Mouse (Mus musculus) Patski (cell line): ENCODE measurements around the gene Pbld2. TPM values are rescaled to one million over a fixed set of nuclear protein-coding genes. Genes with fewer than 3 reads are reported as not detected.

Source experiments
- ATAC-seq: fragments of 100-300 bp; one replicate; pipeline ENCODE4 v1.8.0; 2021
- CTCF ChIA-PET: fragments of 350-600 bp; sonication (Branson Sonifier 250); formaldehyde crosslinking; loops from one replicate; lab custom pipeline; 2022; ENCODE audit warnings: inconsistent platforms; lab: Charles Lee
- POLR2A ChIA-PET: fragments of 350-600 bp; sonication (Branson Sonifier 250); formaldehyde crosslinking; loops from one replicate; lab custom pipeline; 2022; ENCODE audit warnings: antibody characterized with exemption, inconsistent platforms; lab: Charles Lee
- DNase-seq: peaks from one replicate; pipeline ENCODE4 v3.0.0-alpha.2; 2011; ENCODE audit warnings: low read depth, low spot score
- H3K27me3 ChIP-seq: fragments of 371-371 bp; one replicate; pipeline ENCODE4 v1.5.1; 2021
- CTCF ChIP-seq: fragments of 100-300 bp; IDR thresholded peaks from one replicate; pipeline ENCODE4 v1.5.1; 2021
- in situ Hi-C: fragments of 300-500 bp; cut with MboI; formaldehyde crosslinking; loops from 3 replicates; pipeline ENCODE4 v1.11.1; 2018; ENCODE audit warnings: low pct_unique_long_range_greater_than_20kb, mixed read lengths
- polyA plus RNA-seq: library from polyadenylated mRNA; unstranded; gene quantifications from one replicate; pipeline ENCODE4 v1.2.3, GENCODE M21; 2021

Gene Pbld2
- polyA plus RNA-seq, 1 experiment from 2014 or later: 3.8 TPM

DNA sequence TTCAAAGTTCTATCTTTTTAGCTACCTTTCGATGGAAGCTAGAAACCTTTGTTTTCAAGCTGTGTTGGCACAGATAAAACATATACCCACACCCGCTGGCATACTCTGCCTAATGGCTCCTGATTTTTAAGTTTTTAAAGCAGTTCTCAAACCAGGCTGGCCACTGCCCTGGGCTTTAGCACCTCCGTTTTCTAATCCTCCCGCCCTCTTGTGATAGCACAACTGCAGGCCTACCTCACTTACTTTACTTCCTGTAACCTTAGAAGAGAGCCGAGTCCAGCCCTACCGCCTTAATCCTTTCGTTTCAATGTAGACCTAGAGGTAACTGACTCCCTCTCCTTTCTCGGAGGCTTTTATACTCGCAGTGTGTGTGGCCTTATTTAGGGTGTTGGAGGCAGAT is 20.9 kb upstream of the Pbld2 start:
- ATAC-seq (no peak), DNase-seq (no peak)
- POLR2A ChIA-PET: no interaction called here
- CTCF ChIA-PET: no interaction called here
- H3K27me3 ChIP-seq: no peaks in the 10 kb centered on the region
- no peak for TF ChIP-seq CTCF
- in situ Hi-C loops: no loop called here

DNA sequence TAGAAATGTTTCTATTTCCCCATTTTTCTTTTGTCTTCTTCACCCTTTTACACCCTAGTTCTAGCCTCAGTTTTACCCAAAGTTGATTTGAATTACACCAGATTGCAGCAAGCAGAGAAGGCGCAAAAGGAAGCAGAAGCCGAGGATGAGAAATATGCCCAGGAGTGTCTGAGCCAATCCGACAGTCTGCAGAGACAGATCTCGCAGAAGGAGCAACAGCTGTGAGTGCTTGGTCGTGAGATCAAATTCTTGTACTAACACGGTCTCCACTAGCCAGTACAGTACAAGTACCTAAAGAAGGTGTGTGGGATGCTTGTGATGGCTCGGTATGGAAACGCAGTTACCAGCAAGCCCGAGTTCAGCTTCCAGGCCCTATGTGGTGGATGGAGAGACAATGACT is 19.6 kb upstream of the Pbld2 start:
- POLR2A ChIA-PET: interaction anchor here (0.7 kb wide), 1 partner anchor 12 kb away, joined by 3 read pairs; no protein-coding TSS in a partner anchor
- ATAC-seq (no peak), DNase-seq (no peak)
- in situ Hi-C loops: no loop called here
- TF ChIP-seq CTCF: no peak
- H3K27me3 ChIP-seq: no peaks in the 10 kb centered on the region
- CTCF ChIA-PET: no interaction called here

DNA sequence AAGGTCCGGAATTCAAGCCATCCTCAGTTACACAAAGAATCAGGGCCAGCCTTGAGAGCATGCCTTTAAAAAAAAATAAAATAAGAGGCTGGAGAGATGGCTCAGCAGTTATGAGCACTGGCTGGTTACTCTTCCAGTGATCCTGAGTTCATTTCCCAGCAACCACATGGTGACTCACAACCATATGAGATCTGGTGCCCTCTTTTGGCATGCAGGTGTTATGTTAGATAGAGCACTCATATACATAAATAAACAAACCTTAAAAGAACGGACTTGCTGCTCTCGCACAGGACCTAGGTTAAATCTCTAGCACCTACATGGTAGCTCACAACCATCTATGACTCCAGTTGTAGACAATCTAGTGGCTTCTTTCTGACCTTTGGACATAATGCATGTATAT is 15.9 kb upstream of the Pbld2 start:
- POLR2A ChIA-PET: no interaction called here
- DNase-seq (no peak), ATAC-seq (no peak)
- no peaks in the 10 kb centered on the region for H3K27me3 ChIP-seq
- in situ Hi-C loops: no loop called here
- peak; percentile 52 for TF ChIP-seq CTCF
- CTCF ChIA-PET: interaction anchor here (0.9 to 2.4 kb wide), 4 partner anchors 10 to 28 kb away, joined by 3 to 5 read pairs (median 4); partner anchors contain the start of gene Rufy2

DNA sequence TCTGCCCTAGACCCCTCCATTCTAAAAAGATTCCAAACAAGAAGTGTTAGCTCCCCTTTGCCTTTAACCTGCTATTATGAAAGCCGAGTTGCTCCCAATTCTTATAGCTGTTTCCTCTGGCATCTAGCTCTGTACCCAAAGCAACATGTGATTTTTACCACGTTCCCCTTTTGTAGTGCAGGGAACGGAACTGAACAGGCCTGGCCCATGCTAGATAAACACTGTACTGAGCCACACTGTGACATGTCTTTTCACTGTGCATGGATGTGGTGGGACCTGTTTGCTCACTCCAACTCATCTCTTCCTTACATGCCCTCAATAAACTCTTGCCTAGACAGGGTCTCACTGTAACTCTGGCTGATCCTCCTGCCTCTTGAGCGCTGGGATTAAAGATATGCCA is 13.8 kb upstream of the Pbld2 start:
- POLR2A ChIA-PET: interaction anchor here (1.7 kb wide), 1 partner anchor 10 kb away, joined by 3 read pairs; no protein-coding TSS in a partner anchor

DNA sequence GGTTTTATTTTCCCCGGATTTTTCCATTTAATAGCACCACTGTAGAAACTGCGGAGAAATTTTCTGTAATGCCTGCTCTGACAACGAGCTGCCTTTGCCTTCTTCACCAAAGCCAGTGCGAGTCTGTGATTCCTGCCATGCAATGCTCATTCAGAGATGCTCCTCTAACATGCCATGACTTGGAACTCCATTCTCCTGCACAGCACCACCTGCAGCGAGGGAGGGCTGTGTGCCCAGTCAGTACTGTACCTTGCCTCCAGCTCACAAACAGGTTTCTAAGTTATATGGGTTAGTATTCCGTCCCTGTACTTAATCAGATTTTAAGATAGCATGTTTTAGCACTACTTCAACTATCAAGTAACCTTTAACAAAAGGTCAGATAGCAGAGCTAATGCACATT is 12.6 kb upstream of the Pbld2 start:
- POLR2A ChIA-PET: interaction anchor here (1.6 to 1.7 kb wide), 3 partner anchors 10 to 31 kb away, joined by 3 to 4 read pairs (median 3); no protein-coding TSS in a partner anchor
- CTCF ChIA-PET: interaction anchor here (0.9 to 1.2 kb wide), 2 partner anchors 17 to 52 kb away, joined by 3 to 4 read pairs; no protein-coding TSS in a partner anchor
- no peaks in the 10 kb centered on the region for H3K27me3 ChIP-seq
- ATAC-seq: no peak
- in situ Hi-C loops: no loop called here
- DNase-seq: no peak
- TF ChIP-seq CTCF: no peak

More for the DNA sequence above, 13.8 kb upstream of the Pbld2 start:
- ATAC-seq (no peak), DNase-seq (no peak)
- CTCF ChIA-PET: interaction anchor here (1.1 kb wide), 1 partner anchor 23 kb away, joined by 4 read pairs; no protein-coding TSS in a partner anchor
- no peak for TF ChIP-seq CTCF
- H3K27me3 ChIP-seq: no peaks in the 10 kb centered on the region
- in situ Hi-C loops: no loop called here

DNA sequence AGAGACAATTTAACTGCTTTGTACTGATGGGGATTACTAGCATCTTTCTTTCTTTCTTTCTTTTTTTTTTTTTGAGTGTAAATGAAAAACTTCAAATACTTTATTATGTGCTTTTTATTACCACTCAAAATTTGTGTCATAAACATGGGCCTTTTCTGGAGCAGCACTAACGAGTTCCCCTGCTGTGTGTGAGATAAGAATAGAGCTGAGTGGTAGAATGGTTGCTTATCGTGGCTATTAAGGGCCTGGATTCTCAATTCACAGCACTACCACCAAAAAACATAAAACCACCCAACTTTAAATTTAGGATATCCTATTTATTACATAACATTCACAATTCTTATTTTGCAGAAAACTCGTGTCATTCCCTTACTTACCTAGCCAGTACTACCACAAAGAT is 10.6 kb upstream of the Pbld2 start:
- TF ChIP-seq CTCF: no peak
- ATAC-seq (no peak), DNase-seq (no peak)
- H3K27me3 ChIP-seq: no peaks in the 10 kb centered on the region
- ChIA-PET POLR2A (no interaction called here), CTCF (no interaction called here)
- in situ Hi-C loops: no loop called here

DNA sequence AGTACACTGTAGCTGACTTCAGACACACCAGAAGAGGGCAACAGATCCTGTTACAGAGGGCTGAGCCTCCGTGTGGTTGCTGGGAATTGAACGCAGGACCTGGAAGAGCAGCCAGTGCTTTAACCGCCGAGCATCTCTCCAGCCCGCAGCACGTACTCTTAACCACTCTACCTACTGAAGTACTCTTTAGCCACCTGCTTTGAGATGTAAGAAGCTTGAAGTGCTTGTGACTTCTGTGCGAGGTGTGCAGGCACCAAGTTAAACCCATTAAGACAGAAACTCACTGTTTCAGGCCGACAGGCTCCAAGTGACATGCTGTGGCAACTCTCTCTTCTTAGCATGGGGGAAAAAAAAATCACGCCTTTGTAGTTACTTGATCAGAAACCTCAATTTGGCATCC is 9.9 kb upstream of the Pbld2 start:
- CTCF ChIA-PET: no interaction called here
- ATAC-seq (no peak), DNase-seq (no peak)
- in situ Hi-C loops: no loop called here
- H3K27me3 ChIP-seq: no peaks in the 10 kb centered on the region
- no peak for TF ChIP-seq CTCF
- POLR2A ChIA-PET: no interaction called here

DNA sequence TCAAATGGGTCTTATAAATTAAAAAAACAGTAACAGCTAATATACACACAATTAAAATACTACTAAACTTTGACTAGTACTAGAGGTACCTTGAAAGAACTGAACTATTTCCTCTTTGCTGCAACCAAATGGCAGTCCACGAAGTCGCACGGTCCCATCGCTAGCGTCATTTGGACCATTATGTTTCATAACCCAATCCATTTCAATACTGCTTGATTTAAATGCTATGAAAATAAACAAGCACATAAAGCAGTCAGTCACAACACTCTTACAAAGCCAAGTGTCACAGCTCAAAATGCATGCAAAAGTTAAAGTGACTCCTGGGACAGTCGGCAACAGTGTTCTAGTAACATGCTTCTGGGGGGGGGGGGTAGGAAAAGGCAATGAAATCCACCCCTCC is 4.8 kb upstream of the Pbld2 start:
- no peak for DNase-seq
- in situ Hi-C loops: no loop called here
- ChIA-PET POLR2A (no interaction called here), CTCF (interaction anchor here (1.8 kb wide), 1 partner anchor 12 kb away, joined by 4 read pairs; no protein-coding TSS in a partner anchor)
- H3K27me3 ChIP-seq: no peaks in the 10 kb centered on the region
- no peak for ATAC-seq
- TF ChIP-seq CTCF: no peak

DNA sequence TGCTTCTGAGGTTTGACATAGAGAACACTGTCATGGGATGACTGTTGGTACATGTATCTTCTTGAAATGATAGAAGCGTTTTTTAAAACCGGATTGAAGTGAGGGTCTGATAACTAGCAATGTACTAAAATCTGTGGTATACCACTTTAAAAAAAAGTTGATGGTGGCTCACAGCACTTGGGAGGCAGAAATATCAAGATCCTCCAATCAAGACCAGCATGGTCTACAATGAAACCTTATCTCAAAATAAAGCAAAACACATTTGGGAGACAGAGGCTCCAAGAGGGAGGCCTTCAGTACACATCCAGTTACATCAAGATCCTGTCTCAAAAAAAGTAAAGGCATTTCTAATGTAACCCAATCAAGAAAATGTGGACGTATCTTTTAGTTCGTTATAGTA is 2.4 kb upstream of the Pbld2 start:
- H3K27me3 ChIP-seq: no peaks in the 10 kb centered on the region
- ATAC-seq (no peak), DNase-seq (no peak)
- ChIA-PET CTCF (no interaction called here), POLR2A (interaction anchor here (1.2 kb wide), 1 partner anchor 10 kb away, joined by 4 read pairs; no protein-coding TSS in a partner anchor)
- in situ Hi-C loops: no loop called here
- no peak for TF ChIP-seq CTCF

DNA sequence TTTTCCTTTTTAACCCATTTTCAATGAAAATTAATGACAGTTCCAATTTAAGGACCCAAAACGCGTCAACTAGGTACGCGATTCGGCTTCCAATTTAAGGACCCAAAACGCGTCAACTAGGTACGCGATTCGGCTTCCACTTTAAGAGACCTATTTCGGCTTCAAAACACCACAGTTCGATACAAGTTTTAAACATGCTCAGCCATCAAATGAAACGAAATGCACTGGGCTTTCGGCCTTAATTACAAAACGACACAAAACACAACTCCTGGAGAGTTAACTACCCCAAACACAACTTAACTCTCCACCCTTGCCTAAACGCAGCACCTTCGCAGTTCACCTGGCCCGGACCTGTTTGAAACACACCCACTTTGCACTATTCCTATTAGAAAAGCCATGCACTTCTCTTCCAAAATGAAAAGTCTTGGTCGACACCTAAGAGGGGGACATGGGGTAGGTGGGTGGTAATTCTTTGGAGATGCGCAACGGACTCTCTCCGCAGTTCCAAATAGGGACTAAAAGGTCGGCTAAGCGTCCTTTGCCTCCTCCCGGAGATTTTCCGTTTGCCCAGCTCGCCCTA is 1.5 kb upstream of the Pbld2 start:
- CTCF ChIA-PET: interaction anchor here (0.9 kb wide), 1 partner anchor 38 kb away, joined by 3 read pairs; the partner anchor contains the start of gene Pbld1
- H3K27me3 ChIP-seq: no peaks in the 10 kb centered on the region
- DNase-seq (no peak), ATAC-seq (no peak)
- POLR2A ChIA-PET: no interaction called here
- in situ Hi-C loops: no loop called here
- no peak for TF ChIP-seq CTCF

DNA sequence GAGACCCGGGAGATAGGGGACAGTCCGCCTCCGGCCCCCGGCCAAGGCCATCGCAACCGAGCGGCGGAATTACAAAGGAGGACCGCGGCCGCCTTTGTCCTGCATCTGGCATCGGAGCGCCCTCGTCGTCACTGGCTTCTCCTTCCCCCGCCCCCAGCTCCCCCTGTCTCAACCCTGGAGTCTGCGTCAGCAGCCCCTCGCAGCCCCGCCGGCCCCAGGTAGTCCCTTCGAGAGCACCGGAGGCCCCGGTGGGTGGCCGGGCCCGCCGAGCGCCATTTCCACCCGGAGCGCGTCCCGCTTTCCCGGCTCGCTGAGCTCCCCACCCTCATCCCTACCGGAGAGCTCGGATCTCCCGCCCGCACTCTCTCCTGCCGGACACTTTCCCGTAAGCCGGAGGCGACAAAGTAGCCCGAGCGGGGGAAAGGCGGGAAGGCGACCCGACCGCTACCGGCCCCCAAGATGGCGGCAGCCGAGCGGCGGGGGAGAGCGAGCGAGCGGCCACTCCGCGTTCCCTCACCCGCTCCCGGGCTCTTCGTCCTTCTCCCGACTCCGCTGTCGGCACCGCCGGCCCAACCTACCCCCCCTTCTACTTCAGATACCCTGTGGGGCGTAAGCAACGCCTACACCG is 880 bp upstream of the Pbld2 start:
- in situ Hi-C loops: no loop called here
- ATAC-seq (peak; percentile 12), DNase-seq (no peak)
- CTCF ChIA-PET: interaction anchor here (0.9 kb wide), 1 partner anchor 37 kb away, joined by 3 read pairs; the partner anchor contains the start of gene Pbld1
- no peak for TF ChIP-seq CTCF
- POLR2A ChIA-PET: interaction anchor here (0.6 kb wide), 1 partner anchor 343 kb away, joined by 3 read pairs; no protein-coding TSS in a partner anchor
- H3K27me3 ChIP-seq: no peaks in the 10 kb centered on the region
